Mouse (Mus musculus) brain, embryonic 18.5 days (tissue): Measurements from ENCODE around the gene Metrn.
"Not testable (repeated sequence)": the region's sequence is repeated elsewhere in the genome, so short reads cannot be mapped to it uniquely, and the experiment has no call there.

Experiments
- DNase-seq: peaks from one replicate; pipeline ENCODE4 v3.0.0-alpha.2; 2012; ENCODE audit warnings: low read depth, low spot score

Metrn gene

GRCm38 (mm10) chr17:25808789-25809605 is 12.1 kb upstream of the Metrn start, which contains the start of gene Fbxl16:
Fbxl16 (plus strand) TSS chr17:25809085.
- peak; percentile 90 for DNase-seq

- no peak for DNase-seq
These were observed 11.1 kb upstream of the Metrn start for GRCm38 (mm10) chr17:25808028-25808427.

GRCm38 (mm10) chr17:25807452-25807851 is 10.5 kb upstream of the Metrn start:
- not testable (repeated sequence) for DNase-seq

- no peak for DNase-seq
These were observed 9.6 kb upstream of the Metrn start for GRCm38 (mm10) chr17:25806507-25806906.

- no peak for DNase-seq
These were observed 6.0 kb upstream of the Metrn start for GRCm38 (mm10) chr17:25802825-25803517.

- DNase-seq = no peak
These were observed 4.1 kb upstream of the Metrn start for GRCm38 (mm10) chr17:25801029-25801428.

DNA sequence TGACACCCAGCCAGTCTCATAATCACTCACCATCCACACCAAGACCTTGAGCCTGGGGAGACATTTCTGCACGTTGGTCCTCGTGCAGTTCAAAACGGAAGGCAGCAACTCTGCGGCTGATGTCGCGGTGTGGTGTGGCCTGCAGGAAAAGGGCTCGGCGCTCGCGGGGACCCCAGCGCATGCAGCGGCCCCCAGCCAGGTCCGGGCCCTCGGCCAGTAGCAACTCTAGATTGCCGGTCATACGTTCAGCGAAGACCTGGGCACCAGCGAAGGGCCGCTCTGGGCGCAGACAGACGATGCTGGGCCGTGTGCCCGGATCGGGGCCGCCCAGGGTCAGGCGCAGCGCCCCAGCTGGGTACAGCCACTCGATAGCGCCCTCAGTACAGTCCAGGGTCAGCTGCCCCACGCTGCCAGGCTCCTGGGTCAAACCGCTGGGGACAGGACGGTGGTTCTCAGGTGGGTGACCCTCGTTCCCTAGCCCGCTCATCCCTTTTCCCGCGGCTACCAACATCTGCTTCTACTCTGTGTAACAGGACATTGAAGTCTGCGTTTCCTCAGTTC is 645 bp downstream of the Metrn start:
- no peak for DNase-seq

DNA sequence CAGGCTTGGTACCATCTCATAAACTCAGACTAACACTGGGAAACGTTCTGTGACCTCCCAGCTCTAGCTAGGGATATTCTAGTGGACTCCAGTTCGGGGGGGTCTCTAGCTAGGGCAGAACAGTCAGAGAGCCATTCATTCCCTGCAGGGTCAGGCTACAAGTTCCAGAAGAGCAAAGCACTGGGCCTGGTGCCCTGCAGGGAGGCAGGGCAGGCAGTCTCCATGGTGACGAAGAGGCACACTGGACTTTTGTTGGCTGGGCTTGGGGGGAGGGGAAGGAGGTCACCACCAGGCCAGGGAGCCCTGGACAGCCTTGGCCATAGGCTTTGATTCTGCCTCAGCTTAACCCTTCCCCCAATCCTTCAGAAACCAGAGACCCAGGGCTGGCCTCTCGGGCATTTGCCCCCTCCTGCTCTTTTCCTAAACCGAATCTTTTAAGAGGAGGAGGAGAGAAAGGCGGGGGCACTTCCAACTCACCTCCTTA is 1.3 kb downstream of the Metrn start, which contains the start of gene AC134908.4:
TSS of gene AC134908.4 (minus strand) at position 51 of the 484 bp plus-strand sequence.
- DNase-seq = no peak

DNA sequence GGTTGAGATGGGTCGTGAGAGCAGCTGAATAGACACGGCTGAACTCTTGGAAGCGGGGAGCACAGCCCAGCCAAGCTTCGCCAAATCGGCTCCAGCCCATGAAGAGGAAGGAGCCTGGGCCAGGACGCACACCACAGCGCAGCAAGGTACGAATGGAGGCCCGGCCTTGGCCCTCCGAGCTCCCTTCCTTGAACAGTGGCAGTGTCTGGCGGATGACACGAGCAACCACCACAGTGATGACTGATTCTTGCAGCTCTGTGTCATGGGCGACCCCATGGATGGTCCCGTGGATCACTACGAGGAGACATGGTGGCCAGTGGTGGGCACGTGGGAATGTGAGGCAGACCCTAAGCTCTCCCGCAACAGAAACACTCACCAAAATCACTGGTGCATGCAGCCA is 1.9 kb downstream of the Metrn start:
- DNase-seq = no peak

- no peak for DNase-seq
These were observed 2.7 kb downstream of the Metrn start for GRCm38 (mm10) chr17:25794197-25794596.

GRCm38 (mm10) chr17:25792615-25793014 is 4.3 kb downstream of the Metrn start, which contains the start of gene Fam173a:
Fam173a (minus strand) TSS chr17:25792901.
- DNase-seq = no peak

DNA sequence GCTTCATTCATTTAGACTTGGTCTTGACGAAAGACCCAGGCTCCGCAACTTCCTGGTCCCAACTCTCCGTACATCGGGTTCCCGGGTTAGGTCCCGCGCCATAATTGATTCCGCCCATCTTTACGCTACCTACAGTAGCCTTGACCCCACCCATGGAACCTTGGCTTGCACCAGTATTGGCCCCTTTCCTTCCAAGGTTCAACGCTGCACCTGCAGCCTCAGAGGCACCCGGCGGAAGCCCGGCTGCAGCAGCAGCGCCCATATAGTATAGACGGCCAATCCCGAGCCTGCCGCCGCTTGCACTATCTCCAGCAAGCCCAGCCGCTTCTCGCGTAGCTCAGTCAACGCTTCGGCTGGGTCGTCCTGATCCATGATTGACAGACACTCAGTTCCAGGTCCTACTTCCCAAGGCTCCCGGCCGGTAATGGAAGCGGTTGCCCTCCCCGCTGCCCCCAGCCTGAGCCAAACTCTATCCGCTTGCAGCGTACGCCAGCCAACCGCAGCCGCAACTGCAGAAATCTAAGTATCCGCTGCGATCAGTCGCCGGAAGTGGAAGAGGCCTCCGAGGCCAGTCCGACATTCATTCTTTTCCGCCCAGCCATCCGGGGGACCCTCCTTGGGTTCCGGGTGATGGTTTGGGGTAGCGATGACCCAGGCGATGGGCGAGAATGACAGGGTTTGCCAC is 5.0 kb downstream of the Metrn start:
- no peak for DNase-seq

DNA sequence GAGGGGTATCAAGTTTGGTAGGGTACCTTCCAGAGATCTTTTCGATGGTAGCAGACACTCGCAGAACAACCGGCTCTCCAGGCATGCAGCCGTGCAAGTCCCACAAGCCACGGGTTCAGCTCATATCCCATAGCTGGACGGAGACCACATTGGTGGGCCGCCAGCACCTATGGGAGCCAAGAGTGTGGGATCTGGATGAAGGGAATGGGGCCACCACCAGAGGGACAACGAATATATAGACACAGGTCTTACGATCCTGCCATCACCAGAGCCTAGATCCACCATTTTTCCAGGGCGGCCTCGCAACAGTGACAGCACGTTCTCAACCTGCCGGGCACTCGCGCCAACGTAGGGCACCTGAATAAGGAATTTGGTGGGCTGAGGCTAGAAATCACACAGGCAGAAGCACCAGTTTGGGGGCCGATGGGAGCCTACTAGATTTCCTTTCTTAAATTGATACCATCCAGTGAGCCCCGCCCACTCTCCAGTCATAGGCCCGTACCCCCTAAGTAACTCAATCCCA is 5.6 kb downstream of the Metrn start:
- no peak for DNase-seq

DNA sequence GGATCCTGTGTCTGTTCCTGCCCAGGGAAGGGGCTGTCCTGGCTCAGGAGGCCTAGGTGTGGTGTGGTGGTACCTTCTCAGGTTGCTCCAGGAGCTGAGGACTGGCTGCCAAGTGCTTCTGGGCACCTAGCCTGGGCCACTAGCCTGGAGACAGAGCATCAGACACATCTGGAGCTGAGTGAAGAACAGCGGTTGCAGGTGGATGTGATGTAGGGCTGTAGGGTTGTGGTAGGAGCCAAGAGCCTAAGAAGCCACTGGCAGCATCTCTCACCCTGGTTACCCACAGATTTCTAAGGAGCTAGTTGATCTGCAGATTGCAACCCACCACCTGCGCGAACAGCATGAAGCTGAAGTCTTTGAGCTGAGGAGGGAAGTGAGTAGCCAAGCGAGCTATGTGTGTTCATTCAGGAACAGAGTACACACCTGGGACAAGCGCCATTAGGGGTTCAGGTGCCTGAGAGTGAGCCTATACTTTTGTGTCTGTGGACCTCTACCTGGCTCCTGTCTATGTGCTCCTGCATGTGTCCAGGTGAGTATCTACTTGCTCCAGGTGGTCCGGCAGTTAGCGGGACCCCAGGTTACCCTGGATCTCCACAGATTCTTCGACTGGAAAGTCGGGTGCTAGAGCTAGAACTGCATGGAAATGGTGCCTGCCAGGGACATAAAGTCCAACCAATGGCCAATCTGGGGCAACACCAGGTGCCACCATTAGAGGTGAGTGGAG is 10.0 kb downstream of the Metrn start:
- DNase-seq = no peak

GRCm38 (mm10) chr17:25786280-25786679 is 10.7 kb downstream of the Metrn start, which contains the start of gene Ccdc78:
Ccdc78 (plus strand) TSS chr17:25786580.
- no peak for DNase-seq

DNA sequence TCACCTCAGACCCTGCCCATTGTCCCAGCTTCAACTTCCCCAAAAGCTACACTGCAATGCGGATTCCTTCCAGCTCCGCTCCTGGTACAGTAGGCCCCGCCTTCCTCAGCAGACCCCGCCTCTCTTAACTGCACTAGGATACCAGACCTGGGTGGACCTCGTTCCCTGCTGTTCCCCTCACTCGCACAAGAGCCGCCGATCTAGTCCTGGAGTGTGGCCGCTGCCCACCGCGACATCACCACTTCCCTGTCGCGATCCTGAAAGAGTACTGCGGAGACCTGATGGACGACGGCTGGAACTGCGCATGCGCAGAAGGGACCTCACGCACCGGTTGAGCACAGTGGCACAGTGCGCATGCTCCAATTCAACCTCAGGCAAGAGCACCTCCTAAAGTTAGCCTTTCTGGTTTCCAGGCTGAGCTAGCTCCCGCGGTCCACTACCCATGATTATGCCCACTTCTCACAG is 11.6 kb downstream of the Metrn start, which contains the start of gene Haghl:
TSS of gene Haghl (minus strand) at position 393 of the 465 bp plus-strand sequence.
- DNase-seq = peak; percentile 85

DNA sequence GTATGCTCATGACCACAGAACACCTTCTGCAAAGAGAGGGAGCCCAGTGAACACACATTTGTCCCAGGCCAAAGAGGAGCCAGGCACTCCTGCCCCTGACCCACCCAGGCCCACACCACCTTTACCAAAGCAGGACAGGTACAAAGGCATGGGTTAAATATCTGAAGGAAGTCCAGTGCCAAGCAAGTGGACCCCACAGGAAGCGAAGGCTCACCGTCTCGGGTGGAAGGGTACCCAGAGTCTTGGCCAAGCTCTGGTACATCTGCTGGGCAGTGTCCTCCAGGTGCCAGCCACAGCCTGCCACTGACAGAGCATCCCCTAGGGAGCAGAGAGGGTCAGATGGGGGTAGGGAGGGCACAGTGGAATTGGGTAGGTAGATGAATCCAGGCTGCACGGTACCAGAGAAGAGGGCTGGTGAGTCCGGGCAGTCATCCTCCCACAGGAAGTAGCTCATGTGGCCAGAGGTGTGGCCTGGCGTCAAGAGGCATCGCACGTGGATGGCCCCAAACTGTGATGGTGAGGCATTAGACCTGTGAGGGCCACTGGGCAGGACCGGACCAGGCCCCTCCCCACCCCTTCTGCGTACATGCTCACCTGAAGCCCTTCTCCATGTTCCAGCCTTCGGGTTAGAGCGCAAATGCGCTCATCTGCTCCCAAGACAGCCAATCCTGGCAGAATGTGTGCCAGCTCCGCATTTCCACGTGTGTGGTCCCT is 12.9 kb downstream of the Metrn start:
- no peak for DNase-seq

GRCm38 (mm10) chr17:25783086-25783485 is 13.8 kb downstream of the Metrn start:
- no peak for DNase-seq

DNA sequence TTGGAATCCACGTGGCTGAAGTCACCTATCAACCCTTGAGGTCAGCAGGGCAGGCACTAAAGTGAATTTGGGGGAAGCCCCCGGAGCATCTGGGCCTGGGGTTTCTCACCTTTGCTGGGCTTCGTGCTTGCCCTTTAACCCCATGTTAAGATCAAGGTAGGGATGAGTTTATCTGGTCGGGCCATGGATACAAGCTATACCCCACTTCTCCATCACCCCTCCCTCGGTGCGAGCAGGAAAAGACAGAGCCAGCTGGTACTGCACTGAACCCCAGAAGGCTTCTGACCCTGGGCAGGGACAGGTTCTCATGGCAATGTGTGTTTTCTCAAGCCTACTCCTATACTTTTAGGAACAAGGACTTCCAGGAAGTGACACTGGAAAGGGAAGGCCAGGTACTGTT is 15.6 kb downstream of the Metrn start:
- DNase-seq = no peak

GRCm38 (mm10) chr17:25777948-25778347 is 19.0 kb downstream of the Metrn start:
- DNase-seq = no peak
